13 mouse cellular contexts compared by ENCODE assay signal in the genomic region with DNA sequence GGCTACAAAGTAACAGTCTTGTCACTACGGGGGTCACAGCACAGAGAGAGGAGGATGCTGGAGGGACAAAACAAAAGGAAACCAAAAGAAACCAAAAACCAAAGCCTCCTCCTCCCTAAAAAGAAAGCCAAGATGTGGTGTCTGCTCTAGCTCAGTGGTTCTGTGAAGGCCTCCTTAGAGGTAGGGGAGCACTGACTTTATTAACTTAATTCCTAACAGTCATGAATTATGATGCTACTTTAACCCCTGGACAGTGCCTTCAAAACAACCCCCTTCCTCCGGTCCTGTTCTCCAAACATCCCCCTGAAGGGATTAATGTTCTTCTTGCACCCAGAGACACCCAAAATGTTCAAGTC. TPM values are rescaled to one million over a fixed set of nuclear protein-coding genes. Genes with fewer than 3 reads are reported as not detected.
DNase-seq lines count a peak whose midpoint lies in the region; ATAC-seq and TF ChIP-seq lines count a peak whose summit lies in the region.
"Had no signal": no experiment of that assay in that cellular context is flagged by ENCODE, and none has a peak within 500 bp of the region (broad histone marks: within the 10 kb centered on the region; RNA-seq: fewer than 3 reads in every experiment).

No protein-coding gene starts in this region.

- 0 out of 2 replicates have a peak overlapping the region, but pooled peaks have one; percentile 0 for H3K27ac ChIP-seq in intestine, embryonic 14.5 days (ENCODE audit: low read depth)
- H3K27ac ChIP-seq in intestine, embryonic 15.5 days: no peak overlapping the region
- H3K27ac ChIP-seq in kidney, postnatal 0 days: no peak overlapping the region; the same call in 1 of the 2 replicates
- H3K27ac ChIP-seq in stomach, embryonic 15.5 days: peak overlapping the region; percentile 31; the same call in 1 of the 2 replicates
- H3K27ac ChIP-seq: embryonic facial prominence, embryonic 12.5 days; forebrain, embryonic 15.5 days; heart, embryonic 10.5 days; hindbrain, embryonic 12.5 days had no signal

- no peaks in the 10 kb centered on the region for H3K27me3 ChIP-seq in intestine, embryonic 14.5 days (replicated peaks; ENCODE audit: control insufficient read depth, insufficient read depth, low read length)
- H3K27me3 ChIP-seq in intestine, embryonic 15.5 days (replicated peaks): no peaks in the 10 kb centered on the region
- H3K27me3 ChIP-seq in kidney, postnatal 0 days (ENCODE audit: insufficient read depth, low read length): no peaks in the 10 kb centered on the region
- no peaks in the 10 kb centered on the region for H3K27me3 ChIP-seq in stomach, embryonic 15.5 days (replicated peaks)
- H3K27me3 ChIP-seq: embryonic facial prominence, embryonic 12.5 days; forebrain, embryonic 15.5 days; hindbrain, embryonic 12.5 days; Patski had no signal

- no peak for ATAC-seq in intestine, embryonic 14.5 days (replicated peaks; ENCODE audit: low FRiP score, low TSS enrichment, low read depth)
- ATAC-seq in intestine, embryonic 15.5 days: no peak
- ATAC-seq in kidney, postnatal 0 days (replicated peaks; ENCODE audit: low FRiP score, low read depth): peak; percentile 53; the same call in 1 of the 2 replicates
- ATAC-seq in stomach, embryonic 15.5 days (ENCODE audit: insufficient read depth, low FRiP score, low read depth): no peak
- ATAC-seq: activated CD4-positive, CD25-positive, alpha-beta regulatory T cell, adult 4 months; Patski had no signal

- 0 out of 2 replicates have a peak, but pooled peaks cover 7% of the 10 kb centered on the region for H3K36me3 ChIP-seq in intestine, embryonic 14.5 days (ENCODE audit: control insufficient read depth, insufficient read depth, low read length)
- peaks cover 4% of the 10 kb centered on the region; the same call in 1 of the 2 replicates for H3K36me3 ChIP-seq in intestine, embryonic 15.5 days
- H3K36me3 ChIP-seq in kidney, postnatal 0 days (ENCODE audit: insufficient read depth, low read length): no peaks in the 10 kb centered on the region
- no peaks in the 10 kb centered on the region for H3K36me3 ChIP-seq in stomach, embryonic 15.5 days
- H3K36me3 ChIP-seq: embryonic facial prominence, embryonic 12.5 days; forebrain, embryonic 15.5 days; heart, embryonic 10.5 days had no signal

- H3K9ac ChIP-seq in intestine, embryonic 14.5 days (ENCODE audit: low read length): no peak overlapping the region
- no peak overlapping the region for H3K9ac ChIP-seq in intestine, embryonic 15.5 days
- no peak overlapping the region for H3K9ac ChIP-seq in kidney, postnatal 0 days (ENCODE audit: low read depth, low read length)
- H3K9ac ChIP-seq in stomach, embryonic 15.5 days: no peak overlapping the region
- H3K9ac ChIP-seq: embryonic facial prominence, embryonic 12.5 days; forebrain, embryonic 15.5 days; hindbrain, embryonic 12.5 days had no signal

- WGBS in intestine, embryonic 14.5 days: 25% methylated on average over 2 of the region's 2 CpGs
- 37% methylated on average over 2 of the region's 2 CpGs for WGBS in intestine, embryonic 15.5 days
- 29% methylated on average over 2 of the region's 2 CpGs for WGBS in kidney, postnatal 0 days
- 38% methylated on average over 2 of the region's 2 CpGs for WGBS in stomach, embryonic 15.5 days

- H3K4me1 ChIP-seq in intestine, embryonic 14.5 days (replicated peaks; ENCODE audit: control insufficient read depth, insufficient read depth, low read length): 0 out of 2 replicates have a peak, but pooled peaks cover 6% of the 10 kb centered on the region
- H3K4me1 ChIP-seq in intestine, embryonic 15.5 days (replicated peaks): no peaks in the 10 kb centered on the region
- no peaks in the 10 kb centered on the region for H3K4me1 ChIP-seq in kidney, postnatal 0 days (replicated peaks; ENCODE audit: insufficient read depth, low read length)
- H3K4me1 ChIP-seq in stomach, embryonic 15.5 days: peaks cover 12% of the 10 kb centered on the region
- H3K4me1 ChIP-seq: forebrain, embryonic 15.5 days had no signal

- no peak for TF ChIP-seq CTCF in kidney, postnatal 0 days (IDR thresholded peaks at IDR 0.05; ENCODE audit: low read depth)

- no peak for DNase-seq in intestine, embryonic 14.5 days (ENCODE audit: low spot score)
- peak; percentile 88 for DNase-seq in kidney, postnatal 0 days (ENCODE audit: low spot score)
- DNase-seq in kidney, postnatal 25 days: no peak
- no peak for DNase-seq in ovary, postnatal 10 days (ENCODE audit: low spot score)
- DNase-seq in thymus, postnatal 10 days (ENCODE audit: low spot score in 2 of 2): no peak

- H3K4me3 ChIP-seq in intestine, embryonic 14.5 days (ENCODE audit: low read depth, low read length): no peak overlapping the region
- H3K4me3 ChIP-seq in intestine, embryonic 15.5 days (replicated peaks): no peak overlapping the region
- no peak overlapping the region for H3K4me3 ChIP-seq in kidney, postnatal 0 days (replicated peaks; ENCODE audit: low read depth, low read length)
- H3K4me3 ChIP-seq in stomach, embryonic 15.5 days (replicated peaks): no peak overlapping the region
- H3K4me3 ChIP-seq: embryonic facial prominence, embryonic 12.5 days; forebrain, embryonic 15.5 days; heart, embryonic 10.5 days; hindbrain, embryonic 12.5 days had no signal

- H3K4me2 ChIP-seq in intestine, embryonic 14.5 days (ENCODE audit: low read length): no peak overlapping the region
- H3K4me2 ChIP-seq in intestine, embryonic 15.5 days (replicated peaks): no peak overlapping the region
- H3K4me2 ChIP-seq in kidney, postnatal 0 days (ENCODE audit: low read length): no peak overlapping the region
- H3K4me2 ChIP-seq in stomach, embryonic 15.5 days: no peak overlapping the region
- H3K4me2 ChIP-seq: embryonic facial prominence, embryonic 12.5 days; forebrain, embryonic 15.5 days; hindbrain, embryonic 12.5 days had no signal

- no peaks in the 10 kb centered on the region for H3K9me3 ChIP-seq in intestine, embryonic 14.5 days (ENCODE audit: control insufficient read depth, low read length)
- H3K9me3 ChIP-seq in intestine, embryonic 15.5 days: no peaks in the 10 kb centered on the region
- H3K9me3 ChIP-seq in kidney, postnatal 0 days (replicated peaks; ENCODE audit: low read length): no peaks in the 10 kb centered on the region
- H3K9me3 ChIP-seq in stomach, embryonic 15.5 days: no peaks in the 10 kb centered on the region
- H3K9me3 ChIP-seq: embryonic facial prominence, embryonic 12.5 days; forebrain, embryonic 15.5 days; heart, embryonic 10.5 days; hindbrain, embryonic 12.5 days had no signal

RNA-seq across cellular contexts. Expression of gene Ubac1, which starts 34.2 kb away (rescaled TPM):
- 90.2 and 90.3 TPM in 2 replicates for polyA plus RNA-seq in intestine, embryonic 14.5 days (2014; fragmentation: Nextera tagmentation; extraction: Ambion mirVana)
- 82.2 and 84.1 TPM in 2 replicates for polyA plus RNA-seq in intestine, embryonic 15.5 days (2015; fragmentation: Nextera tagmentation; extraction: Ambion mirVana)
- 77.2 and 82.3 TPM in 2 replicates for polyA plus RNA-seq in kidney, postnatal 0 days (2015; fragmentation: Nextera tagmentation; extraction: Ambion mirVana)
- 87.6 and 105 TPM in 2 replicates for polyA plus RNA-seq in stomach, embryonic 15.5 days (2015; fragmentation: Nextera tagmentation; extraction: Ambion mirVana)

Comparison
In these comparisons a context has a peak if more than half of its experiments do, and no peak if none do; other contexts are left out.
1. H3K27ac ChIP-seq: peak in intestine, embryonic 14.5 days (single experiment) and stomach, embryonic 15.5 days (single experiment); none in intestine, embryonic 15.5 days (single experiment) and kidney, postnatal 0 days (single experiment).